Mouse (Mus musculus) yolk sac, embryonic 10.5 days (tissue): ENCODE measurements around the gene Igfn1.

Source experiments
- DNase-seq: peaks from one replicate; pipeline ENCODE4 v3.0.0-alpha.2; 2017; ENCODE audit warnings: low spot score

Gene Igfn1

GRCm38 (mm10) chr1:135929876-135930275 lies 76.3 kb downstream of the Igfn1 start:
- DNase-seq, result no peak

- DNase-seq, result no peak
These were observed 80.3 kb downstream of the Igfn1 start for GRCm38 (mm10) chr1:135925848-135926247.

GRCm38 (mm10) chr1:135924377-135924994 lies 81.7 kb downstream of the Igfn1 start:
- DNase-seq, result no peak

GRCm38 (mm10) chr1:135923229-135923628 lies 82.9 kb downstream of the Igfn1 start:
- no peak for DNase-seq

GRCm38 (mm10) chr1:135918644-135919407 lies 87.3 kb downstream of the Igfn1 start, which contains the start of gene Pkp1:
TSS of gene Pkp1 (minus strand) at chr1:135919207.
- no peak for DNase-seq

GRCm38 (mm10) chr1:135917206-135917605 lies 88.9 kb downstream of the Igfn1 start:
- DNase-seq, result no peak

GRCm38 (mm10) chr1:135916486-135917058 lies 89.6 kb downstream of the Igfn1 start:
- no peak for DNase-seq

GRCm38 (mm10) chr1:135913657-135914056 lies 92.5 kb downstream of the Igfn1 start:
- DNase-seq, result no peak

GRCm38 (mm10) chr1:135909381-135909780 lies 96.8 kb downstream of the Igfn1 start:
- DNase-seq, result no peak

GRCm38 (mm10) chr1:135906736-135907135 lies 99.4 kb downstream of the Igfn1 start:
- DNase-seq, result no peak
